Mouse (Mus musculus): ENCODE results near the gene Mrrf. TPM values are rescaled to one million over a fixed set of nuclear protein-coding genes. Genes with fewer than 3 reads are reported as not detected.

Mrrf gene
- 26.7 TPM for polyA plus RNA-seq (2014; fragmentation: Illumina TruSeq; extraction: RNeasy Lipid Tissue Mini Kit (QIAGEN cat#74804))

GRCm38 (mm10) chr2:36136300-36136941 lies at the start of gene Mrrf, which contains the start of gene Rbm18:
Gene Mrrf, plus strand, starts transcription at chr2:36136389.
Gene Rbm18, minus strand, starts transcription at chr2:36136773.

GRCm38 (mm10) chr2:36104956-36105741 lies 31.0 kb upstream of the Mrrf start, which contains the start of gene Lhx6:
Gene Lhx6, minus strand, starts transcription at chr2:36105408.

GRCm38 (mm10) chr2:36230366-36230765 lies 94.2 kb downstream of the Mrrf start, which contains the start of gene Ptgs1:
Gene Ptgs1, plus strand, starts transcription at chr2:36230426.

Other genes starting within 250 kb of the Mrrf start
- 3.7 TPM for gene Ttll11, start 156.5 kb upstream of the Mrrf start, polyA plus RNA-seq (2014; fragmentation: Illumina TruSeq; extraction: RNeasy Lipid Tissue Mini Kit (QIAGEN cat#74804))
- 2.8 TPM for gene Ndufa8, start 87.0 kb upstream of the Mrrf start, polyA plus RNA-seq (2014; fragmentation: Illumina TruSeq; extraction: RNeasy Lipid Tissue Mini Kit (QIAGEN cat#74804))
- not detected for gene Morn5, start 86.9 kb upstream of the Mrrf start, polyA plus RNA-seq (2014; fragmentation: Illumina TruSeq; extraction: RNeasy Lipid Tissue Mini Kit (QIAGEN cat#74804))
- gene Lhx6, start 31.0 kb upstream of the Mrrf start, polyA plus RNA-seq (2014; fragmentation: Illumina TruSeq; extraction: RNeasy Lipid Tissue Mini Kit (QIAGEN cat#74804)) = 0.71 TPM
- 94.1 TPM for gene Rbm18, start 384 bp downstream of the Mrrf start, polyA plus RNA-seq (2014; fragmentation: Illumina TruSeq; extraction: RNeasy Lipid Tissue Mini Kit (QIAGEN cat#74804))
- gene Ptgs1, start 94.0 kb downstream of the Mrrf start, polyA plus RNA-seq (2014; fragmentation: Illumina TruSeq; extraction: RNeasy Lipid Tissue Mini Kit (QIAGEN cat#74804)) = 6.4 TPM
- not detected for gene Olfr338, start 237.1 kb downstream of the Mrrf start, polyA plus RNA-seq (2014; fragmentation: Illumina TruSeq; extraction: RNeasy Lipid Tissue Mini Kit (QIAGEN cat#74804))